Mouse (Mus musculus): ENCODE results near the gene Katnbl1.

DNA sequence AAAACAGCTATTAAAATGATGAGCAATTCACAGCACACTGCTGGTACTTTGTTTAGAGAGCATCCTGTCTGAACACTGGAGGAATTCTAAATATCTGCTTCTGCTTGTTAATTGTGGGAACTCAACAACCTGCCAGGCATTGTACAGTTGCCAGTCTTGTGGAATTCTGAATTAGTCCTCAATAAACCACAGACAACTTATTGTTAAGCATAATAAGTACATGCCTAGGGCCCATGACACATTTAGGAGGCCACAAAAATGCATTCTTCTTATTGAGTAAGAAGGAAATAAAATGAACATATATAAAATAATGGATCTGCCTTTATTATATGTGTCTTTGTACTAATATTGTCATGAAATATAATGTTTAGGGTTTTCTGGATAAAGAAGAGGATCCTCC is 66.5 kb downstream of the Katnbl1 start:
- TF ChIP-seq CTCF (IDR thresholded peaks at IDR 0.05; ENCODE audit: low read depth, low read length) (no peak), POLR2A (IDR thresholded peaks at IDR 0.05; ENCODE audit: borderline replicate concordance, low read depth, low read length) (no peak)

Data from bone marrow macrophage, adult 2 months (primary cell).